Mouse (Mus musculus) limb, embryonic 10.5 days (tissue): Measurements from ENCODE around the gene Acaca. TPM values are rescaled to one million over a fixed set of nuclear protein-coding genes. Genes with fewer than 3 reads are reported as not detected.
A peak's percentile ranks its signal among the peaks of the same experiment; 100 is the strongest.

Experiments
- DNase-seq: peaks from one replicate; pipeline ENCODE4 v3.0.0-alpha.2; 2017; ENCODE audit warnings: low spot score
- H3K27ac ChIP-seq: fragments of 300-500 bp; sonication (generic); 2 replicates; pipeline ENCODE4 v1.5.1; 2016; ENCODE audit warnings: mild to moderate bottlenecking
- H3K27me3 ChIP-seq: fragments of 300-500 bp; sonication (generic); 2 replicates; pipeline ENCODE4 v1.6.1; 2016; ENCODE audit warnings: low read depth, mild to moderate bottlenecking; ENCODE audit not compliant: poor library complexity, severe bottlenecking
- H3K36me3 ChIP-seq: fragments of 300-500 bp; sonication (generic); 2 replicates; pipeline ENCODE4 v1.6.1; 2016; ENCODE audit warnings: mild to moderate bottlenecking, moderate library complexity
- H3K4me1 ChIP-seq: fragments of 300-500 bp; sonication (generic); 2 replicates; pipeline ENCODE4 v1.6.1; 2016
- H3K4me3 ChIP-seq: fragments of 300-500 bp; sonication (generic); 2 replicates; pipeline ENCODE4 v1.5.1; 2016; ENCODE audit warnings: mild to moderate bottlenecking, moderate library complexity
- H3K9me3 ChIP-seq: fragments of 300-500 bp; sonication (generic); replicated peaks from 2 replicates; pipeline ENCODE4 v1.6.1; 2016; ENCODE audit warnings: mild to moderate bottlenecking
- WGBS: fragments of 180-500 bp; shearing (Covaris S2); methylation state at CpG from one replicate; pipeline ENCODE4 v1.1.7; 2016; 5-methylcytosine and 5-hydroxymethylcytosine counted together
- polyA plus RNA-seq: library from polyadenylated mRNA; unstranded; fragments of >200 nt; fragmentation: Nextera tagmentation; extraction: Ambion mirVana; gene quantifications from 2 replicates; pipeline ENCODE4 v1.2.1, GENCODE M21; 2016

The Acaca gene
- polyA plus RNA-seq, 1 experiment from 2014 or later = 22.8 TPM

DNA sequence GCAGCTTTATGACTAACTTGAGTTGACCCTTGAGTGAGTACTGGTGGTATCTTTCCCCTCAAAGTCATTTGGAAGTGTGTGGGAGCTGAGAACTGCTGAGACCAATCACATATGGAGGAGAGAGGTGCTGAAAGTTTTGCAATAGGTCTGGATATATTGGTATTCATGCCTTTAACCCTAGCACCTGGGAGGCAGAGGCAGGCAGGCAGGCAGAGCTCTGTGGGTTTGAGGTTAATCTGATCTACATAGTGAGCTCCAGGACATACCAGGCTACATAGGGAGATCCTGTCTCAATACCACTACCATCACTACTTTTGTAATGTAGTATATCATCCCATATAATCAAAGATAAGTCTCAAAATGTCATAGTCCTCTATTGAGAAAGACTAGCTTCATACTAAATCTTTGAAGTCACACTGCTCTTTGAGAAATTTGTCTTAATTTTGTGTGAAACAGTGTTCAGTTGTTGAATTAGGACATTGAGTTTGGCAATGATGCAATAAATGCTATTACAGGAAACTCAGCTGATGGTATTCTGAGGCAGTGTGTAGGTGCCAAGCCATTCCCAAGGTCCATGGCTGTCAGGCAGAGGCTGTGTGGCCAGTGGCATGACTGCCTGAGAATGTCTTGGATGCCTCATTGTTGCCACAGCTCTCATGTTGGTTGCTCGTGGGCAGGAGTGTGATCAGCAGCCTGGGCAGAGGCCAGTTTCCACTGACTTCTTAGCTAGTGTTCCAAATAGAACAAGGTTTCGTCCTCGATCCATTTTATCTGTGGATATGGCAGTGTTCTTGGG, 68.3 kb downstream of the Acaca start:
- H3K27me3 ChIP-seq = no peaks in the 10 kb centered on the region
- 0 out of 2 replicates have a peak, but pooled peaks cover 3% of the 10 kb centered on the region for H3K4me1 ChIP-seq
- 93% methylated on average over 3 of the region's 3 CpGs for WGBS

GRCm38 (mm10) chr11:84205776-84206175, 76.3 kb downstream of the Acaca start:
- no peaks in the 10 kb centered on the region for H3K4me1 ChIP-seq
- H3K9me3 ChIP-seq = no peaks in the 10 kb centered on the region
- DNase-seq = no peak
- no peaks in the 10 kb centered on the region for H3K27me3 ChIP-seq
- no peak overlapping the region for H3K27ac ChIP-seq
- H3K36me3 ChIP-seq = peaks cover 45% of the 10 kb centered on the region
- WGBS = 74% methylated on average over 4 of the region's 4 CpGs
- no peak overlapping the region for H3K4me3 ChIP-seq

More for the DNA sequence above, 68.3 kb downstream of the Acaca start:
- peaks cover 33% of the 10 kb centered on the region for H3K36me3 ChIP-seq
- DNase-seq = no peak
- H3K9me3 ChIP-seq = no peaks in the 10 kb centered on the region
- no peak overlapping the region for H3K4me3 ChIP-seq
- no peak overlapping the region for H3K27ac ChIP-seq

GRCm38 (mm10) chr11:84210876-84211275, 81.4 kb downstream of the Acaca start:
- H3K9me3 ChIP-seq = no peaks in the 10 kb centered on the region
- H3K36me3 ChIP-seq = peaks cover 20% of the 10 kb centered on the region
- H3K4me1 ChIP-seq = no peaks in the 10 kb centered on the region
- WGBS = 95% methylated on average over 6 of the region's 6 CpGs
- no peaks in the 10 kb centered on the region for H3K27me3 ChIP-seq
- no peak overlapping the region for H3K27ac ChIP-seq
- no peak overlapping the region for H3K4me3 ChIP-seq
- no peak for DNase-seq

DNA sequence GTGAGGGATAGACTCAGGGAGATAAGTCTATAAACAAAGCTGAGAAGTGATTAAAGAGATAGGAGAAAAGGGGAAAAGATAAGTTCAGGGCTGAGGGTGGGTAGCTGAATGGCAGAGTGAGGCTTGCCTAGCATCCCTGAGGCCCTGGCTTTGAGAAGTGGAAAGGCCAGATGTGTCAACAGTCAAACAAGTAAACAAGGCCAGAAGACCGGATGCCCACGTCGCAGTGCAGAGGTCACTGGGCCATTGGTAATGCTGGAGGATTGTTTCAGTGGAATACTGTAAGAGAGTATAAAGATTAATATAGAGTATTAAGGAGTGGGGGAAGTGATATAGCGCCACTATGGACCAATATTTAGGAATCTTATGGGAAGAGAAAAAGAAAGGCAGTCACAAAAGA, 89.5 kb downstream of the Acaca start:
- peaks cover 41% of the 10 kb centered on the region for H3K36me3 ChIP-seq
- no peak for DNase-seq
- 89% methylated on average over 4 of the region's 4 CpGs for WGBS

DNA sequence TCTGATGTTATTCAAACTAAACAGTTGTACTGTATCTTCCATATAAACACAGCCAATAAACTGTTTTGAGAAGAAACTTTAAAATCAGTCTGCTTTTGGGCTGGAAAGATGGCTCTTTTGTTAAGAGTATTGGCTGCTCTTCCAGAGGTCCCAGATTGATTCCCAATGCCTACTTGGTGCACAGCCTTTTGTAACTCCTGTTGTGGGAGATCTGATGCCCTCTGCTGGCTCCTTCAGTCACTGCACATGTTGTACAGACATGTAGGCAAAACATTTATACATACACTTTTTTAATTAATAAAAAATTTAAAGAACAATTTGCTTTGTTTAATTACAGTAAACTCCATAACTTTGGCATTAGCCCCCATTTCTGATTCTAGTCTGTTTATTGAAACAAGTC, 114.1 kb downstream of the Acaca start:
- Histone ChIP-seq H3K27me3 (no peaks in the 10 kb centered on the region), H3K27ac (no peak overlapping the region), H3K36me3 (peaks cover 51% of the 10 kb centered on the region), H3K4me3 (no peak overlapping the region), H3K9me3 (no peaks in the 10 kb centered on the region), H3K4me1 (no peaks in the 10 kb centered on the region)
- DNase-seq = peak; percentile 59

More for the DNA sequence above, 89.5 kb downstream of the Acaca start:
- H3K9me3 ChIP-seq = no peaks in the 10 kb centered on the region
- H3K27ac ChIP-seq = no peak overlapping the region
- no peak overlapping the region for H3K4me3 ChIP-seq
- no peaks in the 10 kb centered on the region for H3K27me3 ChIP-seq
- H3K4me1 ChIP-seq = no peaks in the 10 kb centered on the region

DNA sequence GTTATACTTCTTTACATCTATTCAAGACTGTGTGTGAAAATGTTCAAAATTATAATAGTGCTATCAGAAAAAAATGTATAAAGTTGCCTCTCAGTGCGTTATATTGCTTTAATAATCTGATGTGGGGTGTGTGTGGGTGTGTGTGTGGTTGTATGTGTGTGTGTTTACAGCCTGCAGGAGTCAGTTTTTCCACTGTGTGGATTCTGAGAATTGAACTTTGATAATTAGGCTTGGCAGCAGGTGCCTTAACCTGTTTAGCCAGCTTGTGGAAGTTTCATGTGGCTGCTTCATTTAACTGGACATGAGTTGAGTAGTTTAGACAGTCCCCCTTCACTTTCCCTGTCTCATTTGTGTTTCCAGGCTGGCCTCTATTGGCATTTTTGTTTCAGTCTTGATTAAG, 117.9 kb downstream of the Acaca start:
- no peaks in the 10 kb centered on the region for H3K27me3 ChIP-seq
- H3K4me1 ChIP-seq = no peaks in the 10 kb centered on the region
- H3K4me3 ChIP-seq = no peak overlapping the region
- no peak for DNase-seq
- 91% methylated on average over 1 of the region's 1 CpGs for WGBS
- no peak overlapping the region for H3K27ac ChIP-seq
- no peaks in the 10 kb centered on the region for H3K9me3 ChIP-seq
- H3K36me3 ChIP-seq = peaks cover 59% of the 10 kb centered on the region

- H3K36me3 ChIP-seq = peaks cover 65% of the 10 kb centered on the region
- no peaks in the 10 kb centered on the region for H3K27me3 ChIP-seq
- H3K4me1 ChIP-seq = no peaks in the 10 kb centered on the region
- DNase-seq = no peak
- WGBS = 89% methylated on average over 3 of the region's 3 CpGs
- no peak overlapping the region for H3K27ac ChIP-seq
- no peaks in the 10 kb centered on the region for H3K9me3 ChIP-seq
- H3K4me3 ChIP-seq = no peak overlapping the region
Observed at GRCm38 (mm10) chr11:84251170-84251569, 121.7 kb downstream of the Acaca start.

- no peak overlapping the region for H3K27ac ChIP-seq
- WGBS = 95% methylated on average over 1 of the region's 1 CpGs
- H3K4me1 ChIP-seq = no peaks in the 10 kb centered on the region
- no peaks in the 10 kb centered on the region for H3K27me3 ChIP-seq
- H3K36me3 ChIP-seq = peaks cover 72% of the 10 kb centered on the region
- H3K4me3 ChIP-seq = no peak overlapping the region
- no peaks in the 10 kb centered on the region for H3K9me3 ChIP-seq
- no peak for DNase-seq
Observed at GRCm38 (mm10) chr11:84252425-84252824, 123.0 kb downstream of the Acaca start.

DNA sequence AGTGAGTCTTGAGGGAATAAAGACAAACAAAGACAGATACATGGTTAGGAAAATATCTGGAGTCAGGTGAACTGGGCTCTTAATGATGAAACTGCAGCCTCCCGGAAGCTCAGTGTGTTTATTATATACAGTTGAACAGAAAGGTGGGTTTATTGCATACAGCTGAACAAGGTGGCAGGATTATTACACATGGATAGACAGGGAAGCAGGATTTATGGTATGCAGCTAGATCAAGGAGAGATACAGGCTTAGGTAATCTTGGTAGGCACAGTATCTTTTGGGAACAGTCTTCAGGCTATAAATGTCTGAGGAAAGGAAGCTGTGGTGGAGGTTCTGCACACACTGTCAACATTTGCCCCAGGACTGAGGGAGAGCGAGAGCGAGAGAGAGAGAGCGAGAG, 126.4 kb downstream of the Acaca start:
- Histone ChIP-seq H3K27me3 (no peaks in the 10 kb centered on the region), H3K9me3 (no peaks in the 10 kb centered on the region), H3K27ac (no peak overlapping the region), H3K36me3 (peaks cover 85% of the 10 kb centered on the region), H3K4me3 (no peak overlapping the region), H3K4me1 (no peaks in the 10 kb centered on the region)
- DNase-seq = no peak
- 92% methylated on average over 4 of the region's 4 CpGs for WGBS

- Histone ChIP-seq H3K27ac (no peak overlapping the region), H3K27me3 (no peaks in the 10 kb centered on the region), H3K4me1 (no peaks in the 10 kb centered on the region), H3K36me3 (peaks cover 86% of the 10 kb centered on the region), H3K4me3 (no peak overlapping the region), H3K9me3 (no peaks in the 10 kb centered on the region)
- WGBS = 91% methylated on average over 4 of the region's 4 CpGs
- DNase-seq = no peak
Observed at GRCm38 (mm10) chr11:84258053-84258710, 128.7 kb downstream of the Acaca start.

GRCm38 (mm10) chr11:84264490-84264889, 135.0 kb downstream of the Acaca start:
- H3K36me3 ChIP-seq = peaks cover 92% of the 10 kb centered on the region
- no peak overlapping the region for H3K4me3 ChIP-seq
- DNase-seq = no peak
- no peak overlapping the region for H3K27ac ChIP-seq
- H3K27me3 ChIP-seq = no peaks in the 10 kb centered on the region
- H3K4me1 ChIP-seq = no peaks in the 10 kb centered on the region
- 73% methylated on average over 3 of the region's 3 CpGs for WGBS
- H3K9me3 ChIP-seq = no peaks in the 10 kb centered on the region

GRCm38 (mm10) chr11:84268068-84268467, 138.6 kb downstream of the Acaca start:
- no peak for DNase-seq
- Histone ChIP-seq H3K27me3 (no peaks in the 10 kb centered on the region), H3K4me3 (no peak overlapping the region), H3K27ac (no peak overlapping the region), H3K9me3 (no peaks in the 10 kb centered on the region), H3K36me3 (peaks cover 92% of the 10 kb centered on the region), H3K4me1 (peaks cover 8% of the 10 kb centered on the region)

DNA sequence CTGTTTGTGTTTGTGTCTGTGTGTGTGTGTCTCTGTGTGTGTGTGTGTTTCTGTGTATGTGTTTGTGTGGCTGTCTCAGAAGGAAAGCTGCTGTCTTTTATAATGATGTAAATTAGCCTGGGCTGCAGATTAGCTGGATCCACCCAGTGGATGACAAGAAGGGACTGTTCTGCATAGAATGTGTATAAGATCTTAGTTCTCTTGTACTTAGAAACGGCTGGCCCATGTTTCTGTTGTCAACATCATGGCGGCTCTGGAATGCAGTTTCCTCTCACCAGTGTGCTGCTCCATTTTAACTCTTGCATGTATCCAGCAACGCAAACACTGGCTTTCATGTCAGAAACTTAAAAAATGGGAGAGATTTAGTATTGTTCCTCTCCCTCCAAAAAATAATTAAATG, 141.0 kb downstream of the Acaca start:
- 89% methylated on average over 3 of the region's 3 CpGs for WGBS
- peaks cover 81% of the 10 kb centered on the region for H3K36me3 ChIP-seq

More for the DNA sequence above, 141.0 kb downstream of the Acaca start:
- no peak overlapping the region for H3K27ac ChIP-seq
- no peaks in the 10 kb centered on the region for H3K9me3 ChIP-seq
- no peaks in the 10 kb centered on the region for H3K27me3 ChIP-seq
- DNase-seq = no peak
- H3K4me1 ChIP-seq = peaks cover 8% of the 10 kb centered on the region
- no peak overlapping the region for H3K4me3 ChIP-seq
